Mouse (Mus musculus) ovary, postnatal 14 days (tissue): Measurements from ENCODE around the gene Tnrc18.
"Not testable (repeated sequence)": the region's sequence is repeated elsewhere in the genome, so short reads cannot be mapped to it uniquely, and the experiment has no call there.

Experiments
- DNase-seq: peaks from one replicate; pipeline ENCODE4 v3.0.0; 2022; ENCODE audit warnings: low spot score

Tnrc18 gene

DNA sequence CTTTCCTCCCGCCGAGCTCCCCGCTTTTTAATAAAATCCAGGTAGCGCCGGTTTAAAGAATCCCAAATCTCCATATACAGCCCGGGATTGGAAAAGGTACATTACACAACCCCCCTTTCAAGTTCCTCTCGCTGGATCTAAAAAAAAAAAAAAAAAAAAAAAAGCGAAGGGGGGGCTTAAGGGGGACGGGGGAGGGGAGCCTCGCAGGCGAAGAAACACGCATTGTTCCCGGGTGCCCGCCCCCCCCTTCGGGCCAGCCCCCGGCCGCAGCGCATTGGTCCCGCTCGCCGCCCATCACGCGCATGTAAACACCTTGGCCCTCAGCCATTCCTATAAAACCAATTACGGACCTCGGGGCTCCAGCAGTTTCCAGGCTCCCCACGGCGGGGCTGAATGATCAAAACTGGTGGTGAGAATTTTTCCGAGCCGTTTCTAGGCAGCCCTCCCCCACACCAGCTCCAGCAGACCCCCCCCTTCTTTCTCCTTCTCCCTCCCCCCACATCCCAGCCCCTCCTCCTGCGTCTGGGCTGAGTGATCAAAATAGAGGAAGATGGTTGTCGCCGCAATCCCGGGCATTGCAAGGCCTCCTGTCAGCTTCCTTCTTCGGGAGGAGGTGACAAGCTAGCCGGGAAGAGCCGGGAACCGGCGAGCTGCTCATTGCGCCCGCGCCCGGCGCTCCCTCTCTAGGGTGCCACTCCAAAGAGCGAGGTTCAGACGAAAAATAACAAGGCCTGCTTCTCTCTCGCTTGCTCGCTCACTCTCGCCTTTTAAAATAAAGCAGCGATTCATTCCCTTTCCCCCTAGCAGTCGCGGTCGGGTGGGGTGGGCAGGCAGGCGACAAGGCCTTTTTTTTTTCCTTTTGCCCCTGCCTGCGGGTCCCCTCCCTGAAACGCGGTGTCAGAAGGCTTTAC, at the start of gene Tnrc18:
TSS of gene Tnrc18 (minus strand) at position 139 of the 911 bp plus-strand sequence.
- DNase-seq: peak; percentile 100

DNA sequence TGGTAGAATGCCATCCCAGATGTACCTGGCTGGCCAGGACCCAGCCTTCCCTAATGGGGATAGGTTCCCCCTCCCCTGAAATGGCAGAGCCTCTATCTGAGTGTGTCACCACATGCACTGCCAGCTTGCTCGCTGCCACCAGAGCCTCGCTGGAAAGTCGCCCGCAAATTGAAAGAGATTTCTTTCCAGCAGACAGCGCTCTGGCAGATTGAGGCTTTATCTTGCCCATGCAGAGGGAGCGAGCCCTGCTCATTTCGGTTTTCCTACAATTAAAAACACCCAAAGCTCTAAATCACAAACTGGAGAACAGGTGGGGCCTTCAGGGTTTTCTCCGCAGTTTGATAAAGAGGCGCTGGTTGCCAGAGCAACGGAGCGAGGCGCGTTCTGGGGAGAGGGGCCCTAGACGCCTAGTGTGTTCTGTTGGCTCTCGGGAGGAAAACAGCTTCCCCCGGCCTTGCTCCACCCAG, 40.3 kb upstream of the Tnrc18 start:
- DNase-seq: no peak

DNA sequence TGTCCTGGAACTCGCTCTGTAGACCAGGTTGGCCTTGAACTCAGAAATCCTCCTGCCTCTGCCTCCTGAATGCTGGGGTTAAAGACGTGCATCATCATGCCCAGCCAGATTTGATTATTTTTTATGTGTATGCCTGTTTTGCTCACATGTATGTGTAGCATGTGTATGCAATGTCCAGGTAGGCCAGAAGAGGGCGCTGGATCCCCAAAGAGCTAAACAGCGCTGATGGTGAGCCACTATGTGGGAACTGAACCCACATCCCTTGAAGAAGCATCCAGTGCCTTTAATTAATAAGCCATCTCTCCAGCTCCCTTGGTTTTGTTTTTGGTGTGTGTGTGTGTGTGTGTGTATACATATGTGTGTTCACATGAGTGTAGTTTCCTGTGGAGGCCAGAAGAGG, 38.9 kb upstream of the Tnrc18 start:
- no peak for DNase-seq

DNA sequence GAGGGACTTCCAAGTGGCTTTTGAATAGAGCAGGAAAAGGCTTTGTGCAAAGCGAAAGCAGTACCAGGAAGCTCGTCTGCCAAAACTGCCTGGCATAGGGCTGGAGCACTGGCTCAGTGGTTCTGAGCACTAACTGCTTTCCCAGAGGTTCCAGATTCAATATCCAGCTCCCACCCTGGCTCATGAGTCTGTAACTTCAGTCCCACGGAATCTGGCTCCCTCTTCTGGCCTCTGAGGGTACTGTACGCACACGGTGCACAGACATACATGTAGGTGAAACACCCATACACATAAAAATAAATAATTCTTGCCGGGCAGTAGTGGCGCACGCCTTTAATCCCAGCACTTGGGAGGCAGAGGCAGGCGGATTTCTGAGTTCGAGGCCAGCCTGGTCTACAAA, 37.4 kb upstream of the Tnrc18 start:
- no peak for DNase-seq

DNA sequence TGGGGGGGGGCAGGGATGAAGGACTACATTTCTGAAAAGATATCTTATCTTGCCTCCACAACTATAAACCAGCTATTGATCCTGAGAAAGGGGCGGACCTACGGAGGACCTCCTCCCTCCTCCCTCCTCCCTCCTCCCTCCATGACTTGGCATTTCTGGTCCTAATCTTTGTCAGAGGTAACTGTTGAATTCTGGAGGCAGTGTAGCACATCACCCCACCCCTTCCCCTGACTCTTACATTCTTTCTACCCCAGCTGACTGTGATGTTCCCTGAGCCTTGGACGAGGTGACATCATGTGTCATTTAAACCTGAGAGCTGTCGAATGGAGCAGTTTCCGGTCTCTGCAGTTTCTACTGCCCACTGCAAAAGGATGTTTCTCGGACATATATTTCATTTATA, 36.1 kb upstream of the Tnrc18 start:
- no peak for DNase-seq

DNA sequence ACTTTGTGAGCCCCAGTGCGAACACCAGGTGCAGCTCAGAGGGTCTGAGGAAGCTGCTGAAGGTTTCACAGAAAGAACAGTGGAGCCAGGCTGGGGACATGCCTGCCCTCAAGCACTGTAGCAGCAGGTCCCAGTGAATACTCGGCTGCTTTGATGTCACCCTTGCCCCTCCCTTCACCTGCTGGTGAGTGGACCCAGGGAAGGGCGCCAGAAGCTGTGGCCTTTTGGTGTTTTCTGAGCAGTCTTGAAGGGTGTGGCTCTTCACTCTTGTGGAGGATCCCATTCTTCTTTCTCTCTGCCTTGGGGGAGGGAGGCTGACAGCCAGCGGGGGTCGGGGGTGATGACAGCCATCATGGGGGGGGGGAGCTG, 34.2 kb upstream of the Tnrc18 start:
- no peak for DNase-seq

DNA sequence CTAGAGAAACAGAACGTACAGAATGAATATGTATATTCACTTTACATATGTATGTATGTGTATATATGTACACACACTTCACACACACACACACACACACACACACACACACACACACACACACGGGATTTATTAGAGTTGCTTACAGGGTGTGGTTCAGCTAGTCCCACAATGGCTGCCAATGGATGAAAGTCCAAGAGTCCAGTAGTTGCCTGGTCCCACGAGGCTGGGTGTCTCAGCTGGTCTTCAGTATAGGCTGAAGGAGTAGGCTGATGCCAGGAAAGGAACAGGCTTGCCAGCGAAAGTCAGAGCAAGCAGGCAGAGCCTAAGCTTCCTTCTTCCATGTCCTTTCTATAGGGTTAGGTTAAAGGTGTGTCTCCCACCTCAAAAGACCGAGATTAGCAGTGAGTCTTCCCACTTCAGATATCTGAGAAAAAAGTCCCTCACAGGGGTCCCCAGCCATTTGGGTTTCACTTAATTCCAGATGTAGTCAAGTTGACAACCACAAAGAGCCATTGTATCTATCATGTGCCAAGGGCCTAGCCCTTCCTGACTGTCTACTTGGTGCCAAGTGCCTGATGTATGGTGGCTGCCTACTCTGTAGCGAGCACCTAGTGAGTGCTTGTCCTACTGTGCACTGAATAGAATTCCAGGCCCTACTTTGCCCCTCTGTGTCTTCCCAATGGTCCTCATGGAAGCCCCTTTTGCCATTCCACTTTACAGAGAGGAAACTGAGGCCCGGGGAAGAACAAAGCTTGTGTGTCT, 33.6 kb upstream of the Tnrc18 start:
- DNase-seq: no peak

DNA sequence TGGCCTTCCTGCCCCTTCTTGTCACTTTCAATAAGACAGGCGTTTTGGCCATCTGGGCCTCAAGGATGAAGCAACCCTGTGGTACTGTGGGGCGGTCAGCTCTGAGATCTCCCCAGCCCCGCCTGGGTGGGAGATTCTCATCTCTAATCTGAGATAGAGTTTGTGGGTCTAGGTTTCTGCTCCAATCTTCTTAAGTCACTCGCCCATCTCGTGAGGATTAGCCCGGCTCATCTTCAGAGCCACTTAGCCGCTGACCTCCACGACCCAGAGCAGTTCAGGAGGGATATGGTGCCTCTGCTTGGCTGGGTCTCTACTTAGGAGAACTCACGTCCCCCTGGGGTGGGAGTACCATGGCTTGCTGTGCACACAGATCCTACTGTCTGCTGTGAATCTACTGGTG, 33.0 kb upstream of the Tnrc18 start:
- no peak for DNase-seq

DNA sequence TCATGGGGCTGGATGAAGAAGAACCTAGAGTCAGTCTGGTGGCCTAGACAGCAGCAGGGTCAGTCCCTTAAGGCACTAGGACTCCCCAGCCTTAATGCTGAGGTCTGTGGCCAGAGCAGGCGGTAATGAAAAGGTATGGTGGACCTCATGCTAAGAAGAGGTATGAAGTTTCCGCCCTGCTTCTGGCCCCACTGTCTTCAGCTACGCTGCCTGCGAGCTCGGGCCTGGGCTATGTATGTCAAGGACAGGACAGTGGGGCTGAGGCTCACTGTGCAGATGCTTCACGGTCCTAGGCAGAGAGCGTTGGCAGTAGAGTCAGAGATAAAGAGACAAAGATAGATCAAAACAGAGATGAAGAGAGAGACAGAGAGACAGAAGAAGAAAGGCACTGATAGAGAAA, 31.4 kb upstream of the Tnrc18 start:
- no peak for DNase-seq

DNA sequence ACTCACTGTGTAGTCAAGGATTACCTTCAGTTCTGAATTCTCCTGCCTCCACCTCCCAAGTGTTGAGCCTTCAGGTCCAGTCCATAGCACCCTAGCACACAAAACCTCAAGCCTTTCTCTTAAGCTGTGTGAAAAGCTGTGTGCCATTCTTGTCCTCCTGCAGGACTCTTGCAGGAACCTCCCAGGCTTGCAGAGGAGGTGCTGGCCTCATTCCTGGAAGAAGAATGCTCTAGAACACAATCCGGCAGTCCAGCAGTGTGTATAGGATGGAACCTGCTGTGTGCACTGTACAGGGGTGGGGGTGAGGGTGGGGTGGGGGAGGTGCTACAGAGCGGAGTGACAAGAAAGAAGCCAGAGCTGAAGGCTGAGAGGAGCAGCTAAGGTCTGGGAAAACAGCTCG, 30.7 kb upstream of the Tnrc18 start:
- no peak for DNase-seq

DNA sequence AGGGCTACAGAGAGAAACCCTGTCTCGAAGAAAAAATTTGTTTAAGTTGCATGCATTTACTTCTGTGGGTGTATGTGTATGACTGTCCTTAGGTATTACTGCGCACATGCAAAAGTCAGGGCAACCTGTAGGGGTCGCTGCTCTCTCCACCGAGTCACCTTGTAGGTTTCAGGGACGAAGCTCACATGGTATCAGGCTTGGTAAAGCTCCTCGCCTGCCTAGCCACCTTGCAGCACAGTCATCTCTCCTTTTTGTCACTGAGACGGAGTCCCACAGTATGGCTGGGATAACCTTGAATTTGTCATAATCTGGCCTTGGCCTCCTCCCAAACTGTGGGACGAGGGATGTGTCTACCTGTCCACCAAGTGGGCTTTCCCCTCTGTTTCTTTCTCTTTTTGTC, 27.0 kb upstream of the Tnrc18 start:
- no peak for DNase-seq

DNA sequence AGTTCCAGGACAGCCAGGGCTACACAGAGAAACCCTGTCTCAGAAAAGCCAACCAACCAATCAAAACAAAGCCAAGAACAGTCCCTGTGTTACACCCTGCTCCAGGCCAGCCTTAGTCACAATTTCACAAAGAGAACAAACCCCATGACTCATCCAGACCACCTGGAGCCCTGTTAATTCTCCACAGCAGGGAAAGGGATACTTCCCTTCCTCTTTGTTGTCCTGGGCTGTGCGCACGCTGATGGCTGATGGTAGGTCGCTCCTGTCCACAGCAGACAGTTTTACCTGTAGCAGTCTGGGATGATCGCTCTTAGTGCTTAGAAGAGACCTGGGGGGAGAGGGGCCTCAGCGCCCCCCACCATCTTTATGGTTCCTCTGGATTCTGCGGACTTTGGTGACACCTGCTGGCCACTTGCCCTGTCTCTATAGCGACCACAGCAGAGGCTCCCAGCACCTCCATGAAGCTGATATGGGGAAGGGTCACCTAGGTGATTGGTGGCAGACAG, 24.7 kb upstream of the Tnrc18 start:
- DNase-seq: no peak

DNA sequence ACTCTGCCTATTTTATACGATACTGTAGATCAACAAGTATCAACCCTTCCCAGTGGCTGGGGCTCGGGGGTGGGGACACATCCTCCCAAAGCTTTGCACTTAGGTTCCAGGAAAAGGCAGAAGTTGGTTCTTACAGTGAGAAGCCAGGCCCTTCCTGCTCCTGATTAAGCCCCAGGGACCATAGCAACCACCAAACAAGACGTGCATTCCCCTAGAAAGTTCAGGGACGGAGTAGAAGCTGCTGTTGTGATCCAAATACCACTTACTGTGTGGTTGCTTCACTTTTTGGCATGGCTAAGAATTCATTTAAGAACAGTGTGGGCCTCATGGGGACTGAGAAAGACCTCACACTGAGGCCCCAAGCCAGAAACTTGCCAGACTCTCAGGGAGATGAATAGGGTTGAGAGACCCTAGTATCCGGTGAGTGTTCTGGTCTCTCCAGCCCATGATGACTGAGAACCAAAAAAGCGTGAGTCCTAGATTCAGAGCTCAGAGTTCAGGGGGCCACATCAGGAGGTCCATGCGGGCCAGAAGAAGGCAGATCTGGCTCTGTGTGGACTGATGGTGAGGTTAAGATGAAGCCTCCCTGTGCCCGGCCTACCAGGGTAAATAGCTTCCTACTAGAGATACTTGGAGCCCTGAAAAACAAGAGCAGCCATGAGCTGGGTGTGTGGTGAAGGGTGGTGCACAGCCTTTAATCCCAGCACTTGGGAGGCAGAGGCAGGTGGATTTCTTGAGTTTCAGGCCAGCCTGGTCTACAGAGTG, 24.1 kb upstream of the Tnrc18 start:
- DNase-seq: no peak

DNA sequence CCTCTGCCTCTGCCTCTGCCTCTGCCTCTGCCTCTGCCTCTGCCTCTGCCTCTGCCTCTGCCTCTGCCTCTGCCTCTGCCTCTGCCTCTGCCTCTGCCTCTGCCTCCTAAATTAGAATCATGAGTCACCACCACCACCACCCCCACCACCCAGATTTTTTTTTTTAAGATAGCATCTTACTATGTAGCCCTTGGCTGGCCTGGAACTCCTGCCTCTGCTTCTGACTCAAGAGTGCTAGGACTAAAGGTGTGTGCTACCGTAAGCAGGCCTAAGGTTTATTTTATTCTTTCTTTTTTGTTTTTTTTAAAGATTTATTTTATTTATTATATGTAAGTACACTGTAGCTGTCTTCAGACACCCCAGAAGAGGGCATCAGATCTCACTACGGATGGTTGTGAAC, 20.0 kb upstream of the Tnrc18 start:
- not testable (repeated sequence) for DNase-seq

DNA sequence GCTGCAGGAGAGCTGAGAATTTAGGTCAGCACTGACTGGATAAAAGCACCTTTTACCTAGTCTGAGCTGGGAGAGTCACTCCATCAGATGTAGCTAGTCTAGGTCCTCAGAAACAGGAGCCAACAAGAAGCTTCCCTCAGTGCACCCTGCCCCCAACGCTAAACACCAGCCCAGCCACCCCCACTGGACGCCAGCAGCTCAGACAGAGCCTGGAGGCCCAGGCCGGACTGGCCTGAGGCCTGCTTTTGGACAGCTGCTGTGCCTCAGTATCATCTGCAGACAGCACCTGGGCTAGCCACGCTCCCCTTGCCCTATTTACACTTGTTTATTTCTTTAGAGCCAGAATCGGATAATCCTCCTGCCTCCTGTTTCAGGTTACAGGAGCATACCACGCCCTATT, 19.4 kb upstream of the Tnrc18 start:
- no peak for DNase-seq

DNA sequence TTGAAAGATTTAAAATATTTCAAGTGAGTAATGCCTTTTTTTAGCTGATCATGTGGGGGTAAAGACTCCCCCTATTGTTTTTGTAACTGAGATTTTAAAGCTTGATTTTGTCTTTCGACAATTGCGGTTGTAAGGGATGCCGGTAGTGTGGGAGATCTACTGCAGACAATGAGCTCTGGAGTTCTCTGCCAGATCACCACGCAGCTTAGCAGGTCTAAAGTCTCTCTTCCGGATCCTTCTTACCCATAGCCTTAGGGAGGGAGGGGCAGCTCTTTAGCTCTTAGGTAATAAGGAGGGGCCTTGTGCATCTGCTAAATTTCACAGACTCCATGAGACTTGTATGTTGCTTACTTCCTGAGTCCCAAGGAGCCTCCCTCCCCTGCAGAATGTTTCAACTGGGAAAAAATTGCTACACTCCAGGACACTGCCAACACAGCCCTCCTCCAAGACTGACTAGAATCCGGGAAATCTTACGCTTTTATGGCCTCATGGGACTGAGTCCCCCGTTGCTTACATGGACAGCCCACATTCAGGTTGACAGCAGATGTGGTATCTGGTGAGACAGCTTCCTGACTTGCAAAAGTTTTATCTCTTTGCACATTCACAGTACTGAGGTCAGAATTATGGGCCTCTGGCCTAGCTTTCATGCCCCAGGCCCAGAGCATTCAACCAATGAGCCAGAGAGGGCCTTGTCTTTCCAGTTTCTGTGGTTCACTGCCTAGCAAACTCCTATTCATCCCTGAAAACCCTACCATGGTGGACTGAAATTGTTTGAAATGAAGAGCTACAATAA, 16.4 kb upstream of the Tnrc18 start:
- DNase-seq: no peak

DNA sequence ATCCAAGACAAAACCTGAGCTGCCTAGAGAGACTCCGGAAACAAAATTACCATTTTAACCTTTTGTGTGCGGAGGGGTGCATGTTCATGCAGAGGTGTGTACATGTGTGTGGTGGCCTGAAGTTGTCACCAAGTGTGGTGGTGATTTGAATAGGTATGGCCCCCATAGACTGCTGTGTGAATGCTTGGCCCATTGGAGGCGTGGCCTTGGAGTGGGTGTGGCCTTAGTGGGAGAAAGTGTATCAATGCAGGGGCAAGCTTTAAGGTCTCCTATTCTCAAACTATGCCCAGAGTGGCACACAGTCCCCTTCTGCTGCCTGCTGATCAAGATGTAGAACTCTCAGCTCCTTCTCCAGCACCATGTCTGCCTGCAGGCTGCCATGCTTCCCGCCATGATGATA, 8.7 kb upstream of the Tnrc18 start:
- DNase-seq: no peak

DNA sequence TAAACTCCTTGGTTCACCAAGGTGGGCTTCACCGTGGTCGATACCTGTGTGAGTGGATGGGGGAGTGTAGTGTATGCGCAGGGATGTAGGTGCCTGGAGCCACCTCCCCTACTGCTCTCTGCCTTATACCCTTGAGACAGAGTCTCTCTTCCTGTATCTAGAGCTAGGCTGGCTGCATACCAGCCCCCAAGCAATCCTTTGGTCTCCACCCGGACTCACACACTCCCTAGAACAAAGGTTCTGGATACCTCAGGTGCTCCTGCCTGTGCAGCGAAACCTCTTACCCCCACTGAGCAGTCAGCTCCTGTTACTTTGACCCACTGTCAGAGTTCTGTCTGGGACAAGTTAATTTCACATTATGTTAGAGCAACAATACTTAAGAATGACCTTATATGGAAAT, 8.2 kb upstream of the Tnrc18 start:
- no peak for DNase-seq

DNA sequence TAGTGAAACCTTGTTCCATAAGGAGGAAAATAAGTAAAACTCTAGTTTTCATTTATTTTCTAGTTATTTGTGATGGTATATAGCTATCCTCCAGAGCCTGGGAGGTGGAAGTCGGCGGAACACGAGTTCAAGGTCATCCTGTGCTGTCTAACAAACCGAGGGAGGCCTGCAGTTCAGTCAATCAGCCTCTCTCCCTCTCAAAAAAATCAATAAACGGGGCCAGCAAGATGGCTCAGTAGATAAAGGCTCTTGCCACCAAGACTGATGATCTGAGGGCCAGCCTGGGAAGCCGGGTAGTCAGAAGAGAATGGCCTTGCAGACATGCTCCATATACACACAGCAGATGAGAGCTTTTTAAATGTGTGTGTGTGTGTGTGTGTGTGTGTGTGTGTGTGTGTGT, 6.6 kb upstream of the Tnrc18 start:
- no peak for DNase-seq

DNA sequence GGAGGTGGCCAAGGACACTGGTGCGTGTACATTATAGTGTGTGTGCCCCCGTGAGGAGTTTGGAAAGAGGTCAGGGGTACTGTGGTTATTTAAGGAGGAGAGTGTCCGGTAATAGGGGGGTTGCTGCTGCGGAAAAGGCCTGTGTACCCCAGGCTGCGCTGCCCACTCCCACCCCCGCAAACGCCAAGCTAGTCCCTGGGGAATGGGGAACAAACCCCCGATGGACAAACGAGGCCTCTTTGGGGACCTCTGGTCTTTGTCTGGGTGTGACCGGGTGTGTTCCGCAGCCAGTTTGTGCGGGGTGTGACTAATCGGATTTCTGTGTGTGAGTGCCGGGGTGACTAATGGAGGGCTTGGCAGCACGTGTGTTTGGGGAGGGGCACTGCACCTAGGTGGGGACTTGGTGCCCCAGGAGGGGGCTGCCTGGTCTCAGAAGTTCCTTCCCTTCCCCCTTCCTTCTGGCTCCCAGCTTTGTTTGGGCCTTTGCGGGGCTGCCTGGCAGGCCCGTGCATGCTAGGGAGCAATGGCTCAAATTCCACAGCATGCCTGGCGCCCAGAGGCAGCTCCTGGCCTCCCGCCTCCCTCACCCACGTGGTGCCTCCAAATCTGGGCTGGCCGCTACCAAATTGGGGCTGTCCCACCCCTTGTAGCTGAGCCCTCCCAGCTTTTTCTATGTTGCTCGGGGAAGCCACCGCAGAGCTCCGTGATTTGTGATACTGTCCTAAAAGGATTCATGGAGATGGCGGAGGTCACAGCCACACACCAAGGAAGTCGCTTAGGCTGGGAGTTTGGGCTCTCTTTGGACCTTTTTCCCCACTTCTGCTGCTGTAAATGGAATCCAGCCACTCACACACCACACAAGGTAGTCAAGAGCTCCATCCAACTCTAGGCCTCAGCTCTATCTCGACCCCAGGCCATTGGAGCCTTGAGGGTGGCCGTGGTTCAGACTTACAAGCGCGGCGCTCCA, 5.9 kb upstream of the Tnrc18 start:
- peak; percentile 86 for DNase-seq
